Mouse (Mus musculus) left cerebral cortex, adult 9 months (tissue): Measurements from ENCODE around the gene Cd180.
"Not testable (repeated sequence)": the region's sequence is repeated elsewhere in the genome, so short reads cannot be mapped to it uniquely, and the experiment has no call there.

ENCODE experiments used
- DNase-seq, 2 experiments: peaks; one replicate each; pipeline ENCODE4 v3.0.0; 2022; ENCODE audit warnings: low spot score in 2 of 2

Cd180 gene

DNA sequence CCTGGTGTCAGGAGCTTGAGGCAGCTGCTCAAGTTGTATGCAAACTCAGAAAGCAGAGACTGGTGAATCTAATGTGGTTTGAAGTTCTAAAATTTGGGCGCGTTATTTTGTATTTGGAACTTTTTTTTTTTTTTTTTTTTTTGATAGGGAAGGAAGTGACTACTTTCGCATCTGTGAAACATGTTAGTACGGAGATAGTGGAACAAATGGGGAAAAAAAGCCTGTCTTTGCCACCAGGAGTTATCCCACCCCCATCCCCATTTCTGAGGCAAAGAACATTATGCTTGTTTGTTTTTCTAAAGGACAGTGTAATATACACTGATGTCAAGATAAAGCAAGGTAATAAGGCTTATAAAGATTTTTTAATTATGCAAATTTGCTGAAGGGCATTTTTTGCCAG is 15.8 kb upstream of the Cd180 start:
- DNase-seq: not testable (repeated sequence)

DNA sequence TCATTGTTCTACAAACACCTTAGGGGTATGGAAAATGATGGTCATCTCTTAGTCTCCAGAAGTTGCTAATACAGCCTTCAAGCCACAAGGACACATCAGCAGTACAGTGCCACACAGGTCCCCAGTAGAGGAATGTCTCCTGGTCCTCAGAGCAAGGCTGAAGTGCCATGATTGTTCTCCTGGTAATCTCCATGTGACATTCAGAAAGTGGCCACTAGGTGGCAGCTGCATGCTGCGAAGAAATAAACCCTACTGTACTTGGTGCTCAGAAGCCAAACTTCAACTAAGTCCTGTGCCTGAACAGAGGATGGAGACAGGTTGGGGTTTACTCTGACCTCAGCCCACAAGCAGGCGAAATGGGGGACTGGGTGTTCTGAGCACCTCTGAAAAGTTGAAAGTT is 14.9 kb upstream of the Cd180 start:
- DNase-seq: peak in 1 of 2 experiments; percentile 88

DNA sequence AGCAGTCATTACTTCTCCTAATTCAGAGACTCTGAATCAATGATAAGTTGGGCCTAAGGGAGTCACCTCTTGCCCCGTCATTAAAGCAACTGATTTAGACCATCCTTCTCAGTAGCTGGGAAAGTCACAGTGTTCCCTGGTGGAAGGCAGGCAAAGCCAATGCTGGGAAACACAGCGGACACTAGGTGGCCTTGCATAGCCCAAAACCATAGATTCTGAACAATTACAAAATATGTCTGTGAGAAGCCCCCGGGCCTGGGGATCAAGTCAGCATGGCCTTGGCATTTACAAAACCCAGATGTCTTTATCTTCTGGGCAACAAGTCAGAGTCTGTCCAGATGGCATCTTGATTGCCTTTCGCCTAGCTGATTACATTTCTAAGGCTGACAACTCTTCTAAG is 8.5 kb upstream of the Cd180 start:
- no peak for DNase-seq

DNA sequence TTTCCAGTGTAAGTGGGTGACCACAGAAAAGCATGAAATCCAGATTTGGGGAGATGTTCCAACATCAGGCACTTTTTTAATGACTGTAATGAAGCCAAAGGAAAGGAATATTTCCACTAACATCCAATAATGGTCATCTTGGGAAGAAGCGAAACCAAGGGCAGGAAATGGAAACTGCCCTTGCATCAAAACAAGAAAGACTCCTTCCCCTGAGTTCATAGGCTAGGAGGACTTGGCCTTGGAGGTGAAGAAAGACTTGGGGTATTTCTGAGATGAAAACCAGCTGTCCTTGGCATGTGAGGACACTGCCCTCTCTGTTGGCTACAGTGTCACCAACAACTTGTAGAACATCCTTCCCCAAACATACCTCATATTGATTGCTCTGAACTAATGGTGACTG is 5.2 kb upstream of the Cd180 start:
- DNase-seq: no peak

DNA sequence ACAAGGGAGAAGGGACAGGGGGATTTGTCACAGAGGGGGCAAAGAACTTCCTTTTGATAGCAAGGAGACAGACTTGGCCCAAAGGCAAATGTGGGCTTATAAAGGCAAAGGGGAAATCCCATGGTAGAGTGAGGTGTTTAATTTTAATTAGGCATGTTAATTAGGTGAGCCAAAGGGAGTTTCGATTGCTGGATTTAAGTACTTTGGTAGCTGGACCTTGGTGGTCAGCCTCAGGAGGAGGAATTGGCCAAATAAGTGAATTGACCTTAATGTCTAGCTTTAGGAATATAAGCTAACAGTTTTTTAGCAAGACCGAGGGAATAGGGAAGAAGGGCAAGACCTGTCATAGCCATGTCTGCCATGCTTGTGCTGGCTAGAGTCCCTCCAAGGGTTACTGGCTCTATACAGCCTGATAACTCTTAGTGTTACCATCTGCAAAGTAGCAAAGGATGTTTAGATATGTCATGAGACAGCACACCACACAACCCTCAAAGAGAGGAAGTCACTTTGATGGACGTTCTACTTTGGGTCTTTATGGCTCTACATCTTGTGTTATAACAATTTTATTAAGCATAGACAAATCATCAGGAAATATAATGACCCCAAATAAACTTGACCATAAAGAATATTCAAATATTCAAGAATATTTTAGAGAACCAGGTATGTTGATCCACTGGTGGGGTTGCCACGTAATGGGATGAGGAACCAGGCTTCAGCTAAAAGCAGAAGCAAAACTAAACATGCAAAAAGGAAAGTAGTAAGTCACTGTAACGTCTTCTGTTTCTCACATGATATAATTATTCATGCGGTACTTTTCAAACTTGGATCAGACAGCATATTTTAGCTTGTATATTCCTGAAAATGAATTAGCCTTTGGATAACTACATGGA is 3.9 kb upstream of the Cd180 start:
- DNase-seq: no peak

DNA sequence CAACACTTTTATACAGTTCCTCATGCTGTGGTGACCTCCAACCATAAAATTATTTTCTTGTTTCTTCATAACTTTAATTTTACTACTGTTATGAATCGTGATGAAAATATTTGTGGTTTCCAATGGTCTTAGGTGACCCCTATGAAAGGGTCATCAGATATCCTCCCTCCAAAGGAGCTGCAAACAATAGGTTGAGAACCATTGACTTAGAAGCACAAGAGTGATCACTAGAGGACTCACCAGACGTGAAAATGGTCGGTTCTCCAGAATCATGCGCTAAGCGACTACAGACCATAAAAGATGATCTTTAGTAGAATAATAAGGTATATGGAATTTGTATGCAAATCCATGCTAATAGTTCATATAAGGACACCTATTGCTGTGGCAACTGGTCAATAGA is 3.2 kb upstream of the Cd180 start:
- DNase-seq: no peak

DNA sequence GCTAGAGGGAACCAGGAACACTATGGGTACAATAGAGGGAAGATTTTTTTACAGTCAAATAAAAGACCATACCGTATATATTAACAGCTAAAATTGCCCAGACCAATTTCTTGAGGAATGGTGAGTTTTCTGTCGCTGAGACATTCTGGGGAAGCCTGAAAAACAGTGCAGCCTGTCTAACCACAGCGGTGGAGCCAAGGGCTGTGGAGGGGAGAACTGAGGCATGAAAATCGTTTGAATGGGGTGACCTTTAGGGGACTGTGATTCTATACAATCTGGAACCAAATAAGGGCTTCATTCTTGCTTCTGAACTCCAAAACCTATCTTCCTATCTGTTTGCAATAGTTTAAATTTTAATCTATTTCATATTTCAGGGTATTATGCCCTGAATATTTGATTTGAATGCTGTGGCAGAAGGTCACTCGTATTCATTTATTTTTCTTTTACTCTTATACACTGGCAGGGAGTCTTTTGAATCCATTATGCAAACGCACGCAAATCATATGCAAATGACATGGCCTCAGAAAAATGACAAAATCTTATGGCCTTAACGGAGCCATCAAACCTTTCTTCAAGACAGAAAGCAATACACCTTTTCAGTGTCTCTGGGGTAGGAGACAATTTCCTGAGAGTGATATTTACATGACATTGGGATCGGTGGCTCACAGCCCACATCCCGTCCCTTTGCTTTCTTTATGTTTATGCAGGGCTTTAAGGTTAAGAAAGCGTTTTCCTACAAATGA is 1.8 kb upstream of the Cd180 start:
- no peak for DNase-seq

DNA sequence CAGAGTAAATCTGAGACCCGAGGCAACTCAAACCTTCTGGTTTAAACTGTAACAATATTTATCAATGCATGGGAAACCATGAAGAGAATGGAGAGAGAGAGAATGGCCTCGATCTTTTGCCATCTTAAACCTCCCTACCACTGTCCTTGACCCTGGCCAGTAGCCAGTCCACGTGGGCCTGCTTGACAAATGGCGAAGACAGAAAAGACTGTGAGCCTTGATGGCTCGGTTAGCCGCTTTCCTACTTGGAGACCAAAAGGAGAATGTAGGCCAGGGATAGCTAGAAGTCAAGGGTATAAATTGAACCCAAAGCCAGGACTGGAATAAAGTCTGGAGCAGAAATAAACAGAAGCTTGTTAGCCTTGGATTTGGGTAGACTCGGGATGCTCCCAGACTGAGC is 796 bp downstream of the Cd180 start:
- no peak for DNase-seq

DNA sequence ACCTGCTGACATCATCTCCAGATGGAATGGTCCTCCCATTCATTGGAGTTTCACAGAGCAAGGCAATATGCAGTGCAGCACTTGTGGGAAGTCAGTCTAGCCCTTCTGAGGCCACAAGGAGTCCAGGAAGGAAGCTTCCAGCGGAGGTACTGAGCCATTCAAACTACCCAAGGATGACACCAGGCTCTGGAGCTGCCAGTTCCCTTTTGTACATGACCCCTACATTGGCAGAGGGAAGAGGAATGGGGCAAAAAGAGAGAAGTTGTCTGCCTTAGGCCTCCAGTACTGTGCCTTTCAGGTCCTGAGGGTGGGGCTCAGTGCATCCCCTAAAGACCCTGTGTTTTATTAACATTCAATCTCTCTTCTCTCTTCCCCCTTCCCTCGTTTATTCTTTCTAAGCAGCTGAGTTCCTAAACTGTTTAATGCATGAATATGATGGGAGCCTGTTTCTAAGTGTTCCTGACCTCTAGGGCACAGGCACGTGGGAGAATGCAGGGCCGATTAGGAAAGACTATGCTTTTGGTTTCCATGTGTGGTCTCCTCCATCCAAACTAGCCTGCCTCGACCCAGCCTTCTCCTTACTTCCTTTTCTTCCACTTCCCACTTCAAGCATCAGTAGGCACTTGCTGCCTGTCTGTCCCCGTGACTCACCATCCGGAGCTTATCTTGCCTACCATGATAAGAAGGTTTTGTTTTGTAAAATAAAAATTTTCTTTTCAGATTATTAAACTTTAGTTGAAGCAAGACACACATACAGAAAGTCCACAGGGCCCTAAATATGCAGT is 2.0 kb downstream of the Cd180 start:
- DNase-seq: no peak

DNA sequence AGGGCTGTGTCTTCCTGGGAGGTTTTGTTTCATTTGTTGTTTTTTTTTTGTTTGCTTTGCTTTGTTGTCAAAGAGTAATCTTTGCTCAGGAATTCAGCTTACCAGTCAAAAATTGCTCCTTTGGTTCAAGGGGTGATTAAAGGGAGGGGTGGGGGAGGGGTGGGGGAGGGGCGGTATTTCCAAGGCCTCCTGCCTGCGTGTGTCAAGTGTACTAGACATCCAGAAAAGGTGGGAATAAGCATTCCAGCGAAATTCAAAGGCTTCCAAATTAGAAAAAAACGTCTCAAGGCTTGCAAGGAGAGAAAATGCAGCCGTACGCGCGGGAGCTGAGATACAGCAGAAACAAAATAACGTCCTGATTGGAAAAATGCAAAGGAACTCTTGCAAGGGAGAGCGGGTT is 5.0 kb downstream of the Cd180 start:
- no peak for DNase-seq

DNA sequence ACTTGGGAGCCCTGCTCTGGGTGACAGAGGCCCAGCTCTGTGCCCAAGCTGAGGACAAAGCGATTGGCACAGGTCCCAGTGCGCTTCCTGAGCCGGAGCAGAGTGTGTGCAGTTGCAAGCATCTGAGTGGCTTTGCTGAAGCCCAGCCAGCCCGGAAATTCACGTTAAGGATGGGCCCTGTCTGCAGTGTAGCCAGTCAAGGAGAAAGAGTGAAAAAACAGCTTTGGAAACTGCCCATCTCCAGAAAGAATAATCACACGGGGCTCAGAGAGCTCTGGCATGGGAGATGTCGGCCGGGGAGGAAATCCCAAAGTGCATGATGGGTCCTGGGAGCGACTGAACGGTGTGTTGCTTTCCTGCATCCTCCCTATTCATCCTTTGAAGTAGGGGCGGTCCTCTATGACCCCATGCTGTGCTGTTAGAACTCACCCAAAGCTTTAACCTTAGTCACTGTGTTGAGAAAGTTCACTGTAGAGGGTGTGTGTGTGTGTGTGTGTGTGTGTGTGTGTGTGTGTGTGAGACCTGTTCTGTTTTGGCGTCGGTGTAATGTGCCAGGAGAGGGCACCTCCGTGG is 5.5 kb downstream of the Cd180 start:
- DNase-seq: peak in 1 of 2 experiments; percentile 52

DNA sequence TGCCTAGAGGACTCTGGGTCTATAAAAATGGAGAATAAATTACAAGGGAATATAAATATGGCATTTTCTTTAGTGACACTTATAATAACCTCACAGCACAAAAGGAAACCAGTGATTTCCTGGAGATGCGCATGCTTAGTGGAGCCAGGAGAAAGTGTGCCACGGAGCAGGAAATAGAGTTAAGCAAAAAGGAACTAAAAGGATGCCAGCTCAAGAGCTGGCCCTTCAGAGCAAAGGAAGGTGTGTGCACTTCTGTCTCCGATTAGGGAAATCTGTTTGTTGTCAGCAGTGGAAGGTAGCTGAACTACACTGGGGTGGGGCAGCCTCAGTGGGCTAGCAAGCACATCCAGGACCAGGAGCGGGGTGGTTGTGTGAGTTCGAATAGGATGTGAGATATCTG is 6.8 kb downstream of the Cd180 start:
- no peak for DNase-seq

DNA sequence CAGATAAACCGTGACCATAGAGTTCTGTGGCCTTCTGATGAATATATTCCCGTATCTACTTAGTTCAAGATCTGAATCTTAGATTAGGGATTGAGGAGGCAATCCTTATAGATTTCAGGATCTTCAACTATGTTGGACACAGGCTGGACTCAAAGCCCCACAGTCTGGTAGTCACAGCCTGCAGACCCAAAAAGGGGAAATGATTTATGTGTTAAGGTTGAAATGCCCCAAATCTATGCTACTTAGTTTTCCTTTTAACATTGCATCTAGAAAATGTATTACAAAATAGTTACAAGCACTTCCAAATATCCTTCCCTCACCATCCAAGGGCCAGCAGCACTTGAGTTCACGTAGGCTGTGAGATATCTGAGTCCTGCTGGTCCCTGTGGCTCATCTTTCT is 7.4 kb downstream of the Cd180 start:
- DNase-seq: no peak

DNA sequence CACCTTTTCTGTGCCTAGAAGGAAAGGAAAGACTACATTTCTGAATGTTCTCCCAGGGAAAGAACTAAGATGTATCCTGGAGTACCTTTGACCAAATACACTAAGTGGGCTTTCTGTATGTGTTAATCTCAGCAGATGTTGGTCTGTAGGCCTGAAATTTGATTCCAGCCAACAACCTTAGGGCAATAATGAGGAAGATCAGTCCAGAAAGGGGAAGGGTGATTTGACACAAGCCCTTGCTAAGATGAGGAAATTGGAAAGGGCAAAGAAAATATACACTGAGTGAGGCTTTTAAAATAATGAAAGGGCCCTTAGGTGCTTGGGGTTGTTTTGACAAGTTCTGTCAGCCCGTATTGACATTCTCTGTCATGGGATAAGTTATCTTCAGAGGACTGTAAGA is 23.6 kb downstream of the Cd180 start:
- no peak for DNase-seq

DNA sequence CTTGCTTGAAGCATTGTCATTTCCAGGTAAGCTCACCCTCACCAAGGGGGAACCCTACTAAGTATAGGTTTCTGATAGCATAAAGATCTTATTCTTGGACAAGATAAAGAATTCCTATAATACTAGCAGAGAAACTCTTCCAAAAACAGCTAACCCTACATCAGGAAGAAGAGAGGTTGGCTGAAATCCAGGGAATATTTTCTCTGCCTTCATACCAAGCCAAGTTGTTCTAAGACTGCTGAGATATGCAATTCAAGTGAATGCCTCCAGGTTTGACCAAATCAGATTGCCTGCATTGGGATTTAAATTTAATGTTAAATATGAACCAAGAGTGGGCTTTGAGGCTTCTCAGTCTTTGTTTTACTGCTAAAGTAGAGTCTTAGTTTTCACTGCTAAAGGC is 32.1 kb downstream of the Cd180 start:
- no peak for DNase-seq

DNA sequence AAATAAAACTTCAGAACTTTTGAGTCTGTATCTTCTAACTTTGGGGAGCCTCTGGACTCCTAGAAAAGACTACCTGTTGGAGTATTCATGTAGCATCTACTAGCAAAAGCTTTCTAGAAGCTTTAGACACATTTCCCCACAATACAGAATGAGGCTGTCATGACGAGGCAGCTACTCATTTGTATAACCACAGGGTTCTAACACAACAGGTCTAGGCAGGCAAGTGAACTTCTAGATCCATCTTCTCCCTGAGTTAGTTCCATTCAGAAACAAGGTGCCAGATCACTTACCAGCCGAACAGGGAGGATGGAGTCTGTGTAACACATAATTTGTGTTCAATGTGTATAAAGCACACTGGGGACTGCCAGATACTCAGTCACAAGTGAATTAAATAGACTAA is 32.5 kb downstream of the Cd180 start:
- DNase-seq: no peak

DNA sequence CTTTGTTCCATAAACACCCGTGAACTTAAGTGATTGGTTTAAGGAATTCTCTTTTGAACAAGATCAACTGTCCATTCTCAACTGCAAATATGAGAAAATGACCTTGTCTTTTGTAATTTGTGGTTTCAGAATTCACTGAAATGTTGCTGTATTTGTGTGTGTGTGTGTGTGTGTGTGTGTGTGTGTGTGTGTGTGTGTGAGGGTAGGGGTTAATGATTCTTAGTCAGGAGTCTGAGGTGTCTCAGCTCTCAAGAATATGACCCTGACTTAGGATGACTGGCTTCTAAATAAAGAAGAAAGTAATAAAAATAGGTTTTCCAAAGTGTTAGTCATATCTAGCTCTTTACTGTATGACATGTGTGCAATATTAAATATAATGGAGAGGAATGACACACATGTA is 33.5 kb downstream of the Cd180 start:
- DNase-seq: no peak

DNA sequence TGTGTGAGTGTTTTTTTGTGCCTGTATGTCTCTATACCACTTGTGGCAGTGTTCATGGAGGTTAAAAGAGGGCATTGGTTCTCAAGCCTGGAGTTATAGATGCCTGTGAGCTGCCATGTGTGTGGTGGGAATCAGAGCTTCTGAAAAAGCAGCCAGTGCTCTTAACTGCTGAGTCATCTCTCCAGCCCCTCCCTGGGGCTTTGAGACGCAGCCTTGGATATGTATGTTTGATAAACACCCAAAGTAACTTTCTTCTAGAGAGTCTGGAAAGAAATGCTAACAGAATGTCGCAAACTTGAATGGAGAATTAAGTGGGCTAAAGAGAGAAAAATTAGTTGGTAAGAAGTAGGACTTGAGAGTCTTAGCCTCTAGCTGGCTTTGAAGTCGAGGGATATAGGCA is 34.7 kb downstream of the Cd180 start:
- DNase-seq: no peak

DNA sequence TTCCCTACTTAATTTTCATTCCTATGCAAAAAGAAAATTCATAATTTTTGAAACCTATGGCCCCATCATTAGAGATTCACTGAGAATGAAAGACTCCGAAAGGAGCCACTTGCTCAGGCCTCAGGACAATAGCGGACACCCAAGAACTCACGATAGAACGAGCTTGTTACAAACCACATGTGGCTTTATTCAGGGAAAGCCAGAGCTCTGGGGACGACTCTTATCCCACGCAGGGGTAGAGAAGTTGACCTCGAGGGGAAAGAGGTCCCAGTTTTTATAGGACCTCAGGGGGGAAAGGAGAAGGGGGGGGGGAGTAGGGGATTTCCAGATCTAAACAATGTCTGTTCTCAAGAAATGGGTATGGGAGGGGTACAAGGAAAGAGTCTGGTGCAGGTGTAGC is 35.6 kb downstream of the Cd180 start:
- DNase-seq: not testable (repeated sequence)

DNA sequence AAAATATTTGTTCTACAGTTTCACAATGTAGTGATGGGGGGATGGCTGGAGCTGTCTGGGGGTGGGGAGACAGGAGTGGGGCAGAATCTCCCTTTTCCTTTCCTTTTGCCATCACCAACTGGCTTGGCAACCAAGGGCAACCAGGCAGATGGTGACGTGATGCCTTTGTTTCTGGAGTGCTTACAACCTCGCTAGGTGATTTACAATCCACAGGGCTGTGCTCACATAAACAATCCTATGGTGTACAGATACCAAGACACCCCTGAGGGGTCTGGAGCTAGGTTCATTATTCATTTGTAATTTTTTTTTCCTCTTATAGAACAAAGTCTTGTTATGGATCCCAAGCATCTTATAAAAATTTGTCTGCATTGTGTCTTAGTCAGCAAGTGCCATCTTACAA is 39.7 kb downstream of the Cd180 start:
- DNase-seq: no peak

DNA sequence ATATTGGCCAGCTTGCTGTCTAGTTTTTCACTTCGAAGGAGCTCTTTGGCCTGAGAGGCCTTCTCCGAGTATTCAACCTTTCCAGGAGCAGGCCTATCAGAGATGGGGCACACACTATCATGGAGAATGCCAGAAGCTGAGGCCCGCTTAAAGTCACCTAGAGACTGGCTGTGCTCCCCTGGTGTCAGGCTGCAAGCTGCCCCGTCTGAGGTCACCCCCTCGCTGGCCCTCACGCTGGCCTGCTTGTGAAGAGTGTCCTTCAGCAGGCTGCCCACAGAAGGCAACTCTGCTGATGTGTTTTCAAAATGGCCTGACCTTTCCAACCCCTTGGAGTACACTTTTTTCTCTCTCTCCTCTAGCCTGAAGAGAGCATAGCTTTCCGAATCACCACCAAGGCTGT is 44.5 kb downstream of the Cd180 start:
- no peak for DNase-seq
